Mouse (Mus musculus) embryonic facial prominence, embryonic 10.5 days (tissue): Measurements from ENCODE around the gene Kptn. TPM values are rescaled to one million over a fixed set of nuclear protein-coding genes. Genes with fewer than 3 reads are reported as not detected.

Experiments used
- DNase-seq: peaks from one replicate; pipeline ENCODE4 v3.0.0-alpha.2; 2017; ENCODE audit warnings: low spot score
- H3K27ac ChIP-seq: fragments of 300-500 bp; sonication (generic); replicated peaks from 2 replicates; pipeline ENCODE4 v1.5.1; 2016; ENCODE audit warnings: mild to moderate bottlenecking
- H3K27me3 ChIP-seq: fragments of 300-500 bp; sonication (generic); replicated peaks from 2 replicates; pipeline ENCODE4 v1.6.1; 2016; ENCODE audit warnings: low read depth, mild to moderate bottlenecking; ENCODE audit not compliant: poor library complexity, severe bottlenecking
- H3K36me3 ChIP-seq: fragments of 300-500 bp; sonication (generic); replicated peaks from 2 replicates; pipeline ENCODE4 v1.6.1; 2016; ENCODE audit warnings: mild to moderate bottlenecking, moderate library complexity
- H3K4me1 ChIP-seq: fragments of 300-500 bp; sonication (generic); 2 replicates; pipeline ENCODE4 v1.6.1; 2016
- H3K4me3 ChIP-seq: fragments of 300-500 bp; sonication (generic); 2 replicates; pipeline ENCODE4 v1.5.1; 2016; ENCODE audit warnings: mild to moderate bottlenecking, moderate library complexity
- H3K9me3 ChIP-seq: fragments of 300-500 bp; sonication (generic); 2 replicates; pipeline ENCODE4 v1.6.1; 2016; ENCODE audit warnings: mild to moderate bottlenecking
- WGBS: fragments of 180-500 bp; shearing (Covaris S2); methylation state at CpG from one replicate; pipeline ENCODE4 v1.1.7; 2016; 5-methylcytosine and 5-hydroxymethylcytosine counted together
- polyA plus RNA-seq: library from polyadenylated mRNA; unstranded; fragments of >200 nt; fragmentation: Nextera tagmentation; extraction: Ambion mirVana; gene quantifications from 2 replicates; pipeline ENCODE4 v1.2.1, GENCODE M21; 2016

The Kptn gene
- polyA plus RNA-seq, 1 experiment from 2014 or later, result 25.8 TPM

- Histone ChIP-seq H3K9me3 (peaks cover 2% of the 10 kb centered on the region; the same call in 1 of the 2 replicates), H3K27me3 (no peaks in the 10 kb centered on the region), H3K4me3 (no peak overlapping the region), H3K36me3 (peaks cover 64% of the 10 kb centered on the region), H3K27ac (no peak overlapping the region), H3K4me1 (peaks cover 22% of the 10 kb centered on the region)
- 86% methylated on average over 5 of the region's 5 CpGs for WGBS
- no peak for DNase-seq
Observed at GRCm38 (mm10) chr7:16102686-16103226, 16.9 kb upstream of the Kptn start.

GRCm38 (mm10) chr7:16103760-16104159, 15.9 kb upstream of the Kptn start:
- H3K27ac ChIP-seq, result no peak overlapping the region
- WGBS, result 70% methylated on average over 6 of the region's 6 CpGs

GRCm38 (mm10) chr7:16104611-16105388, 14.9 kb upstream of the Kptn start:
- WGBS, result 92% methylated on average over 7 of the region's 7 CpGs
- Histone ChIP-seq H3K27ac (no peak overlapping the region), H3K4me3 (no peak overlapping the region), H3K27me3 (no peaks in the 10 kb centered on the region), H3K4me1 (peaks cover 12% of the 10 kb centered on the region), H3K9me3 (no peaks in the 10 kb centered on the region), H3K36me3 (peaks cover 84% of the 10 kb centered on the region)
- DNase-seq, result no peak

More at GRCm38 (mm10) chr7:16103760-16104159, 15.9 kb upstream of the Kptn start:
- Histone ChIP-seq H3K4me3 (no peak overlapping the region), H3K9me3 (peaks cover under 1% of the 10 kb centered on the region; the same call in 1 of the 2 replicates), H3K27me3 (no peaks in the 10 kb centered on the region), H3K4me1 (peaks cover 21% of the 10 kb centered on the region), H3K36me3 (peaks cover 74% of the 10 kb centered on the region)
- peak; percentile 16 for DNase-seq

GRCm38 (mm10) chr7:16108886-16109542, 10.7 kb upstream of the Kptn start:
- Histone ChIP-seq H3K27me3 (no peaks in the 10 kb centered on the region), H3K4me1 (no peaks in the 10 kb centered on the region), H3K9me3 (no peaks in the 10 kb centered on the region), H3K27ac (no peak overlapping the region), H3K36me3 (peaks cover 88% of the 10 kb centered on the region), H3K4me3 (no peak overlapping the region)
- WGBS, result 91% methylated on average over 9 of the region's 9 CpGs
- DNase-seq, result no peak

- H3K36me3 ChIP-seq, result peaks cover 88% of the 10 kb centered on the region
- H3K4me3 ChIP-seq, result no peak overlapping the region
- no peaks in the 10 kb centered on the region for H3K9me3 ChIP-seq
- no peak for DNase-seq
- no peak overlapping the region for H3K27ac ChIP-seq
- no peaks in the 10 kb centered on the region for H3K27me3 ChIP-seq
- WGBS, result 89% methylated on average over 8 of the region's 8 CpGs
- H3K4me1 ChIP-seq, result no peaks in the 10 kb centered on the region
Observed at GRCm38 (mm10) chr7:16110158-16110557, 9.5 kb upstream of the Kptn start.

GRCm38 (mm10) chr7:16111284-16112090, 8.2 kb upstream of the Kptn start:
- WGBS, result 89% methylated on average over 7 of the region's 7 CpGs

GRCm38 (mm10) chr7:16116418-16116817, 3.3 kb upstream of the Kptn start:
- Histone ChIP-seq H3K27ac (no peak overlapping the region), H3K4me1 (peaks cover 13% of the 10 kb centered on the region), H3K9me3 (no peaks in the 10 kb centered on the region), H3K27me3 (no peaks in the 10 kb centered on the region), H3K36me3 (peaks cover 68% of the 10 kb centered on the region), H3K4me3 (no peak overlapping the region)
- 95% methylated on average over 7 of the region's 7 CpGs for WGBS
- no peak for DNase-seq

More at GRCm38 (mm10) chr7:16111284-16112090, 8.2 kb upstream of the Kptn start:
- Histone ChIP-seq H3K27ac (no peak overlapping the region), H3K9me3 (no peaks in the 10 kb centered on the region), H3K4me3 (no peak overlapping the region), H3K36me3 (peaks cover 97% of the 10 kb centered on the region), H3K4me1 (no peaks in the 10 kb centered on the region), H3K27me3 (no peaks in the 10 kb centered on the region)
- no peak for DNase-seq

GRCm38 (mm10) chr7:16117100-16117499, 2.6 kb upstream of the Kptn start:
- H3K27ac ChIP-seq, result no peak overlapping the region
- H3K36me3 ChIP-seq, result peaks cover 61% of the 10 kb centered on the region
- H3K4me1 ChIP-seq, result peaks cover 13% of the 10 kb centered on the region
- no peaks in the 10 kb centered on the region for H3K9me3 ChIP-seq
- no peak for DNase-seq
- WGBS, result 86% methylated on average over 3 of the region's 3 CpGs
- H3K4me3 ChIP-seq, result no peak overlapping the region
- H3K27me3 ChIP-seq, result no peaks in the 10 kb centered on the region

- H3K36me3 ChIP-seq, result peaks cover 38% of the 10 kb centered on the region
- H3K27ac ChIP-seq, result peak overlapping the region; percentile 94; the same call in 1 of the 2 replicates
- 51% methylated on average over 9 of the region's 9 CpGs for WGBS
- peaks cover 13% of the 10 kb centered on the region for H3K4me1 ChIP-seq
- H3K9me3 ChIP-seq, result no peaks in the 10 kb centered on the region
- DNase-seq, result no peak
- H3K27me3 ChIP-seq, result no peaks in the 10 kb centered on the region
- peak overlapping the region; percentile 77 for H3K4me3 ChIP-seq
Observed at GRCm38 (mm10) chr7:16120262-16120600, 536 bp downstream of the Kptn start.

- Histone ChIP-seq H3K9me3 (no peaks in the 10 kb centered on the region), H3K27me3 (peaks cover 5% of the 10 kb centered on the region; the same call in 1 of the 2 replicates), H3K36me3 (peaks cover 17% of the 10 kb centered on the region; the same call in 1 of the 2 replicates), H3K4me1 (peaks cover 18% of the 10 kb centered on the region), H3K27ac (no peak overlapping the region), H3K4me3 (no peak overlapping the region)
- DNase-seq, result no peak
- 84% methylated on average over 9 of the region's 9 CpGs for WGBS
Observed at GRCm38 (mm10) chr7:16125829-16126228, 6.1 kb downstream of the Kptn start.

GRCm38 (mm10) chr7:16128344-16128743, 8.6 kb downstream of the Kptn start:
- 86% methylated on average over 6 of the region's 6 CpGs for WGBS
- Histone ChIP-seq H3K4me1 (peaks cover 37% of the 10 kb centered on the region), H3K9me3 (no peaks in the 10 kb centered on the region), H3K27me3 (peaks cover 22% of the 10 kb centered on the region), H3K27ac (no peak overlapping the region), H3K36me3 (peaks cover 17% of the 10 kb centered on the region; the same call in 1 of the 2 replicates), H3K4me3 (no peak overlapping the region)
- no peak for DNase-seq

- Histone ChIP-seq H3K9me3 (no peaks in the 10 kb centered on the region), H3K27me3 (peaks cover 22% of the 10 kb centered on the region), H3K4me1 (peaks cover 37% of the 10 kb centered on the region), H3K4me3 (peak overlapping the region; percentile 66), H3K27ac (no peak overlapping the region), H3K36me3 (peaks cover 17% of the 10 kb centered on the region; the same call in 1 of the 2 replicates)
- WGBS, result 62% methylated on average over 5 of the region's 5 CpGs
- DNase-seq, result no peak
Observed at GRCm38 (mm10) chr7:16128899-16129298, 9.2 kb downstream of the Kptn start.
